Mouse (Mus musculus) E14TG2a.4 (cell line): ENCODE measurements around the gene Batf2.

ENCODE experiments used
- CTCF ChIP-seq: conservative IDR thresholded peaks from 2 replicates; pipeline ENCODE4 v1.5.1; 2014; ENCODE audit warnings: low read length
- NANOG ChIP-seq: IDR thresholded peaks from 2 replicates; pipeline ENCODE4 v1.6.1; 2014; ENCODE audit warnings: borderline replicate concordance, low read length, mixed read lengths

GRCm38 (mm10) chr19:6181629-6182028 lies 40.8 kb downstream of the Batf2 start:
- TF ChIP-seq CTCF (no peak), NANOG (no peak)
